Mouse (Mus musculus): ENCODE results near the gene Gpr33. TPM values are rescaled to one million over a fixed set of nuclear protein-coding genes. Genes with fewer than 3 reads are reported as not detected.

Gene Gpr33
- not detected for polyA plus RNA-seq (2014; fragmentation: Illumina TruSeq; extraction: RNeasy Lipid Tissue Mini Kit (QIAGEN cat#74804); ENCODE audit: low replicate concordance)

GRCm38 (mm10) chr12:52027963-52028362, at the start of gene Gpr33:
TSS of gene Gpr33 (minus strand) at chr12:52028063.

GRCm38 (mm10) chr12:52005877-52006632, 21.8 kb downstream of the Gpr33 start, which contains the start of gene Dtd2:
TSS of gene Dtd2 (minus strand) at chr12:52006501.

Other genes starting within 250 kb of the Gpr33 start
- 52.2 TPM for gene Hectd1, start 198.5 kb downstream of the Gpr33 start, polyA plus RNA-seq (2014; fragmentation: Illumina TruSeq; extraction: RNeasy Lipid Tissue Mini Kit (QIAGEN cat#74804); ENCODE audit: low replicate concordance)
- gene Heatr5a, start 56.7 kb downstream of the Gpr33 start, polyA plus RNA-seq (2014; fragmentation: Illumina TruSeq; extraction: RNeasy Lipid Tissue Mini Kit (QIAGEN cat#74804); ENCODE audit: low replicate concordance): 53.0 TPM
- 8.2 TPM for gene Dtd2, start 21.6 kb downstream of the Gpr33 start, polyA plus RNA-seq (2014; fragmentation: Illumina TruSeq; extraction: RNeasy Lipid Tissue Mini Kit (QIAGEN cat#74804); ENCODE audit: low replicate concordance)
- gene Nubpl, start 69.7 kb upstream of the Gpr33 start, polyA plus RNA-seq (2014; fragmentation: Illumina TruSeq; extraction: RNeasy Lipid Tissue Mini Kit (QIAGEN cat#74804); ENCODE audit: low replicate concordance): 3.5 TPM